Mouse (Mus musculus) E14TG2a.4 (cell line): ENCODE data around the gene Tcstv3.
"Not testable (repeated sequence)": the region's sequence is repeated elsewhere in the genome, so short reads cannot be mapped to it uniquely, and the experiment has no call there.

Source experiments
- CTCF ChIP-seq: conservative IDR thresholded peaks from 2 replicates; pipeline ENCODE4 v1.5.1; 2014; ENCODE audit warnings: low read length
- NANOG ChIP-seq: IDR thresholded peaks from 2 replicates; pipeline ENCODE4 v1.6.1; 2014; ENCODE audit warnings: borderline replicate concordance, low read length, mixed read lengths
- POU5F1 ChIP-seq: IDR thresholded peaks from 2 replicates; pipeline ENCODE4 v1.6.1; 2014; ENCODE audit warnings: low read length, borderline replicate concordance

DNA sequence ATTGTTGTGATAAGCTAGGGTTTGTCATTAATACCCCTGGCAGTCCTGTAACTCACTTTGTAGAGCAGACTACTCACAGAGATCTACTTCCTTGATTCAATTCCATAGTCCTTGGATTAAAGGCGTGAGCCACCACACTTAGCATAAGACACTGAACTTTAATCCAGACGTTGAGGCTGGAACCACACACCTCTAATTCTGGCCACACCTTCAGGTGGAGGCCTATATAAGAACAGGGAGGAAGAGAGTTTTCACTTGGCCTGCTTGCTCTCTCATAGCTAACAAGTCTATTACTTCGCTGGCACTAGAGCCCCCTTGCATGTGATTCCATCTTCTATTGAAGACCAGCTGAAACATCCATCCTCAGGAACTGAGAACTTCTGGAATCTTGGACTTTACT lies at the start of gene Tcstv3:
- TF ChIP-seq CTCF, NANOG, POU5F1: not testable (repeated sequence)
